ENCODE assay signal across 8 mouse cellular contexts in the genomic region with DNA sequence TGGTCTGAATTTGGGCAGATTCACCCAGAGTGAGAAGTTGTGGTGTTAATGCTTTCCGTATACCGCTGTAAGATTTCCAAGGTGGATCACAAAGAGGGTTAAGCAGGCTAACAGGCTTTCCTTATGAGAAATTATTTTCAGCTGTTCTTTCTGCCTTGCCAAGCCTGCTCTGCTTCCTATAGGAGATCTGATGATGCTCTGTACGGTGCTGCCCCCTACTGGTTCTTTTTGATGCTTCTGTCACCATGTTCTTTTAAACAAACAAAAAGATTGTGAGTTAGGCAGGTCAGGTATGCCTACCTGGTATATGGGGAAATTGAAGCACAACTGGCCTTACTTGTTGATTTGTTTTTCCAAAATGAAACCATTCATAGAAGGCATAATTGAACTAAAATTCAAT. TPM values are rescaled to one million over a fixed set of nuclear protein-coding genes. Genes with fewer than 3 reads are reported as not detected.
DNase-seq lines count a peak whose midpoint lies in the region; ATAC-seq and TF ChIP-seq lines count a peak whose summit lies in the region.

No protein-coding gene starts in this region.

- DNase-seq in ES-E14 (ENCODE audit: low read depth, low spot score), result peak; percentile 86
- peak; percentile 96 for DNase-seq in embryonic facial prominence, embryonic 14.5 days (ENCODE audit: low spot score)
- DNase-seq in heart, postnatal 25 days (ENCODE audit: low spot score), result peak; percentile 16
- DNase-seq in layer of hippocampus, adult 8-10 months (ENCODE audit: low spot score in 2 of 2), result peak; percentile 69 to 90
- peak; percentile 95 for DNase-seq in lung, embryonic 14.5 days
- DNase-seq in thymus, postnatal 0 days (ENCODE audit: low spot score), result peak; percentile 83

- H3K4me1 ChIP-seq in ES-E14 (ENCODE audit: control insufficient read depth in 2 of 2, insufficient read depth in 2 of 2, low read length in 2 of 2, poor library complexity in 1 of 2), result peaks cover 0 to 2% of the 10 kb centered on the region in 2 experiments; a peak in 2 of 4 replicates
- H3K4me1 ChIP-seq in bone marrow macrophage, adult 2 months (ENCODE audit: control insufficient read depth, insufficient read depth, low read length), result peaks cover 9% of the 10 kb centered on the region
- H3K4me1 ChIP-seq in embryonic facial prominence, embryonic 14.5 days (ENCODE audit: control insufficient read depth, insufficient read depth, low read length), result no peaks in the 10 kb centered on the region
- no peaks in the 10 kb centered on the region for H3K4me1 ChIP-seq in lung, embryonic 14.5 days (ENCODE audit: insufficient read depth)

- H3K9me3 ChIP-seq in ES-E14 (ENCODE audit: control insufficient read depth, insufficient read depth, low read depth, low read length), result no peaks in the 10 kb centered on the region
- H3K9me3 ChIP-seq in embryonic facial prominence, embryonic 14.5 days (ENCODE audit: control insufficient read depth, low read length), result 0 out of 2 replicates have a peak, but pooled peaks cover 3% of the 10 kb centered on the region
- no peaks in the 10 kb centered on the region for H3K9me3 ChIP-seq in lung, embryonic 14.5 days (ENCODE audit: low read depth, low read length)

- H3K27ac ChIP-seq in ES-E14 (ENCODE audit: insufficient read depth, low read depth, low read length, poor library complexity, severe bottlenecking), result no peak overlapping the region
- H3K27ac ChIP-seq in bone marrow macrophage, adult 2 months (ENCODE audit: insufficient read depth, low read depth, low read length), result peak overlapping the region; percentile 88
- peak overlapping the region; percentile 53; the same call in 1 of the 2 replicates for H3K27ac ChIP-seq in embryonic facial prominence, embryonic 14.5 days (replicated peaks; ENCODE audit: low read depth, low read length)
- H3K27ac ChIP-seq in lung, embryonic 14.5 days (ENCODE audit: low read depth), result no peak overlapping the region

- intact Hi-C loops in heart, postnatal 25 days (cut with DNase I), result loop anchor here (1.0 to 10.0 kb wide), 2 partner anchors 70 to 144 kb away; no protein-coding TSS in a partner anchor

- no peak for TF ChIP-seq POLR2A in bone marrow macrophage, adult 2 months (IDR thresholded peaks at IDR 0.05; ENCODE audit: borderline replicate concordance, low read depth, low read length)

- H3K4me2 ChIP-seq in embryonic facial prominence, embryonic 14.5 days (ENCODE audit: low read depth, low read length), result peak overlapping the region; percentile 43
- H3K4me2 ChIP-seq in lung, embryonic 14.5 days, result no peak overlapping the region

- H3K9ac ChIP-seq in ES-E14 (ENCODE audit: insufficient read depth, low read depth, low read length, poor library complexity, severe bottlenecking), result no peak overlapping the region
- no peak overlapping the region for H3K9ac ChIP-seq in embryonic facial prominence, embryonic 14.5 days (ENCODE audit: low read depth, low read length)
- no peak overlapping the region for H3K9ac ChIP-seq in lung, embryonic 14.5 days

- 2% methylated on average over 3 of the region's 3 CpGs for WGBS in embryonic facial prominence, embryonic 14.5 days
- 7% methylated on average over 3 of the region's 3 CpGs for WGBS in lung, embryonic 14.5 days

- H3K36me3 ChIP-seq in ES-E14 (ENCODE audit: control insufficient read depth, insufficient read depth, low read length, poor library complexity, severe bottlenecking), result no peaks in the 10 kb centered on the region
- 0 out of 2 replicates have a peak, but pooled peaks cover 4% of the 10 kb centered on the region for H3K36me3 ChIP-seq in embryonic facial prominence, embryonic 14.5 days (ENCODE audit: control insufficient read depth, insufficient read depth, low read length)
- H3K36me3 ChIP-seq in lung, embryonic 14.5 days (ENCODE audit: insufficient read depth), result no peaks in the 10 kb centered on the region

- H3K27me3 ChIP-seq in embryonic facial prominence, embryonic 14.5 days (replicated peaks; ENCODE audit: control insufficient read depth, insufficient read depth, low read length), result no peaks in the 10 kb centered on the region
- H3K27me3 ChIP-seq in lung, embryonic 14.5 days (ENCODE audit: insufficient read depth, low read length), result no peaks in the 10 kb centered on the region

- in situ Hi-C loops in ES-E14 (cut with MboI; ENCODE audit: low sequenced_read_pairs in 2 of 2, unreplicated experiment in 2 of 2), result loop anchor here (5.0 to 10.0 kb wide), 2 partner anchors 72 to 74 kb away; no protein-coding TSS in a partner anchor

- no peak for TF ChIP-seq CTCF in bone marrow macrophage, adult 2 months (IDR thresholded peaks at IDR 0.05; ENCODE audit: low read depth, low read length)
- peak; percentile 87 for TF ChIP-seq CTCF in lung, embryonic 14.5 days (IDR thresholded peaks at IDR 0.05; ENCODE audit: low read depth)

- H3K4me3 ChIP-seq in ES-E14 (ENCODE audit: insufficient read depth in 1 of 2, low read depth in 1 of 2, low read length in 2 of 2, poor library complexity in 1 of 2, severe bottlenecking in 1 of 2), result no peak overlapping the region
- H3K4me3 ChIP-seq in bone marrow macrophage, adult 2 months (ENCODE audit: insufficient read depth, low read length), result peak overlapping the region; percentile 15; the same call in 1 of the 2 replicates
- H3K4me3 ChIP-seq in embryonic facial prominence, embryonic 14.5 days (ENCODE audit: low read depth, low read length), result no peak overlapping the region
- H3K4me3 ChIP-seq in lung, embryonic 14.5 days (ENCODE audit: low read depth, low read length), result no peak overlapping the region

- ATAC-seq in embryonic facial prominence, embryonic 14.5 days (ENCODE audit: low read depth), result peak; percentile 87
- ATAC-seq in lung, embryonic 14.5 days (ENCODE audit: insufficient read depth), result peak; percentile 56; the same call in 1 of the 2 replicates
- peak; percentile 86 for ATAC-seq in neutrophil, adult 5-6 weeks (ENCODE audit: extremely low read depth, insufficient number of reproducible peaks, low FRiP score, poor library complexity, severe bottlenecking)

TF ChIP-seq in ES-E14, 5 proteins besides CTCF, POLR2A, EP300 and RAD21:
- no peak for TF ChIP-seq CHD2 (IDR thresholded peaks at IDR 0.05; ENCODE audit: low read depth, low read length)
- TF ChIP-seq ZC3H11A (IDR thresholded peaks at IDR 0.05; ENCODE audit: borderline replicate concordance, low read depth, low read length), result 0 out of 2 replicates have a peak, but pooled peaks have one; percentile 39
- TF ChIP-seq HCFC1 (IDR thresholded peaks at IDR 0.05; ENCODE audit: borderline replicate concordance, insufficient read depth, low read length), result no peak
- TF ChIP-seq ZNF384 (IDR thresholded peaks at IDR 0.05; ENCODE audit: low read depth, low read length), result no peak
- TF ChIP-seq MAFK (IDR thresholded peaks at IDR 0.05; ENCODE audit: insufficient read depth, low read depth, low read length), result no peak

RNA-seq across cellular contexts. Expression of gene Toe1, which starts 18.5 kb away (rescaled TPM):
- 47.4 and 51.9 TPM in 2 replicates for total RNA-seq in ES-E14 (2012; rRNA removed)
- 15.7 and 20.6 TPM in 2 replicates for polyA plus RNA-seq in bone marrow macrophage, adult 2 months (2012; ENCODE audit: insufficient read depth, insufficient read length, missing spikeins)
- polyA plus RNA-seq in embryonic facial prominence, embryonic 14.5 days (2014; fragmentation: Nextera tagmentation; extraction: Ambion mirVana), result 29.8 and 32.2 TPM in 2 replicates
- 1 to 10 TPM; 6.9 to 8.2 TPM for total RNA-seq in heart, postnatal 25 days (2021)
- total RNA-seq in layer of hippocampus, adult 8-10 months (2022), result 10 to 100 TPM; 11.3 to 16.1 (median 14.0) TPM
- polyA plus RNA-seq in lung, embryonic 14.5 days (2014; fragmentation: Nextera tagmentation; extraction: Ambion mirVana), result 35.6 and 41.4 TPM in 2 replicates
- total RNA-seq in neutrophil, adult 5-6 weeks (2017), result 43.6 and 47.6 TPM in 2 replicates
- 39.2 and 39.6 TPM in 2 replicates for polyA plus RNA-seq in thymus, postnatal 0 days (2015; fragmentation: Nextera tagmentation; extraction: Ambion mirVana)

RNA-seq across cellular contexts. Expression of gene Mutyh, which starts 18.6 kb away (rescaled TPM):
- total RNA-seq in ES-E14 (2012; rRNA removed), result 23.1 and 32.2 TPM in 2 replicates
- polyA plus RNA-seq in bone marrow macrophage, adult 2 months (2012; ENCODE audit: insufficient read depth, insufficient read length, missing spikeins), result 2.0 and 4.9 TPM in 2 replicates
- 8.2 and 10.2 TPM in 2 replicates for polyA plus RNA-seq in embryonic facial prominence, embryonic 14.5 days (2014; fragmentation: Nextera tagmentation; extraction: Ambion mirVana)
- total RNA-seq in heart, postnatal 25 days (2021), result 1 to 10 TPM; 1.5 to 1.6 TPM
- 1 to 10 TPM; 2.0 to 4.9 (median 2.9) TPM for total RNA-seq in layer of hippocampus, adult 8-10 months (2022)
- 14.7 and 16.8 TPM in 2 replicates for polyA plus RNA-seq in lung, embryonic 14.5 days (2014; fragmentation: Nextera tagmentation; extraction: Ambion mirVana)
- total RNA-seq in neutrophil, adult 5-6 weeks (2017), result 8.4 and 9.1 TPM in 2 replicates
- polyA plus RNA-seq in thymus, postnatal 0 days (2015; fragmentation: Nextera tagmentation; extraction: Ambion mirVana), result 18.8 and 22.9 TPM in 2 replicates

RNA-seq across cellular contexts. Expression of gene Hpdl, which starts 32.6 kb away (rescaled TPM):
- total RNA-seq in ES-E14 (2012; rRNA removed), result 5.4 and 5.8 TPM in 2 replicates
- not detected in 2 replicates for polyA plus RNA-seq in bone marrow macrophage, adult 2 months (2012; ENCODE audit: insufficient read depth, insufficient read length, missing spikeins)
- polyA plus RNA-seq in embryonic facial prominence, embryonic 14.5 days (2014; fragmentation: Nextera tagmentation; extraction: Ambion mirVana), result 1.1 and 1.2 TPM in 2 replicates
- total RNA-seq in heart, postnatal 25 days (2021), result 1 to 10 TPM; 4.2 to 4.8 TPM
- 1 to 10 TPM; 3.1 to 5.5 (median 5.2) TPM for total RNA-seq in layer of hippocampus, adult 8-10 months (2022)
- polyA plus RNA-seq in lung, embryonic 14.5 days (2014; fragmentation: Nextera tagmentation; extraction: Ambion mirVana), result 0.71 and 0.91 TPM in 2 replicates
- total RNA-seq in neutrophil, adult 5-6 weeks (2017), result not detected in 2 replicates
- polyA plus RNA-seq in thymus, postnatal 0 days (2015; fragmentation: Nextera tagmentation; extraction: Ambion mirVana), result 0.22 and 0.49 TPM in 2 replicates

Comparison
In these comparisons a context has a peak if more than half of its experiments do, and no peak if none do; other contexts are left out.
1. DNase-seq: peak in every context shown above with its lines; median percentile 96 in embryonic facial prominence, embryonic 14.5 days; 95 in lung, embryonic 14.5 days; 86 in ES-E14; 83 in thymus, postnatal 0 days; 80 in layer of hippocampus, adult 8-10 months; 16 in heart, postnatal 25 days.
2. H3K27ac ChIP-seq: peak in bone marrow macrophage, adult 2 months (single experiment) and embryonic facial prominence, embryonic 14.5 days (single experiment); none in ES-E14 (single experiment) and lung, embryonic 14.5 days (single experiment).
3. Peak in every context shown above with its lines, with median percentiles within 50 percentile points of each other: ATAC-seq.